Comparison of ENCODE assay signal across 11 mouse cellular contexts in the genomic region with DNA sequence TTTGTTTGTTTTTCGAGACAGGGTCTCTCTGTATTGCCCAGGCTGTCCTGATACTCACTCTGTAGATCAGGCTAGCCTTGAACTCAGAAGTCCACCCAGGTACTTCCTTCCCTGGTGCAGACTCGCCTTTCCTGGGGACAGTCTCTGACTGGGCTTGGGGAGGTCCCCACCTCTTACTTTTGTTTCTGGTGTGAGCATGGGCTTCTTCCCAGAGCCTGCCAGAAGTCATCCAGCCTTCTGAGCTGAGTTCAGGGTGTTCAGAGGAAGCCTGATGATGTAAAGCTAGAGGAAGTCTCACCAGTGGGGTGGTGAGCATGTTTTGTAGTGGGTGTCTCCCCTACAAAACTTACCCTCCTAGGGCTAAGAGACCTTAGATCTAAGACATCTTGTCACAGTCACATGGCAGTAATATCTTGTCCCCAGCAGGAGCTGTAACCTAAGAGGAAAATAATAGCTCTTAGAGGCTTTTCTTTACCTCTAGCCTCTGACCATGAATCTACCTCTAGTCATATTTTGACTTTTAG.
"Had no signal": no experiment of that assay in that cellular context is flagged by ENCODE, and none has a peak within 500 bp of the region (broad histone marks: within the 10 kb centered on the region; RNA-seq: fewer than 3 reads in every experiment).

No protein-coding gene starts in this region.

- H3K27me3 ChIP-seq: limb, embryonic 12.5 days; midbrain, embryonic 13.5 days; neural tube, embryonic 15.5 days had no signal

- H3K27ac ChIP-seq: kidney, postnatal 0 days; limb, embryonic 12.5 days; liver, embryonic 14.5 days; midbrain, embryonic 13.5 days; neural tube, embryonic 15.5 days had no signal

- H3K36me3 ChIP-seq: limb, embryonic 12.5 days; midbrain, embryonic 13.5 days; neural tube, embryonic 15.5 days had no signal

- ATAC-seq: lung, postnatal 0 days; midbrain, embryonic 13.5 days had no signal

- H3K4me3 ChIP-seq: limb, embryonic 12.5 days; midbrain, embryonic 13.5 days; neural tube, embryonic 15.5 days had no signal

- H3K9me3 ChIP-seq: limb, embryonic 12.5 days; midbrain, embryonic 13.5 days; neural tube, embryonic 15.5 days had no signal

- H3K4me1 ChIP-seq: limb, embryonic 12.5 days; midbrain, embryonic 13.5 days; neural tube, embryonic 15.5 days had no signal

- DNase-seq: kidney, adult 11 months; kidney, adult 9 months; layer of hippocampus, postnatal 36 days; lung, adult 2 months; lung, postnatal 36 days had no signal

- H3K9ac ChIP-seq: limb, embryonic 12.5 days; liver, embryonic 14.5 days; midbrain, embryonic 13.5 days; neural tube, embryonic 15.5 days had no signal

- H3K4me2 ChIP-seq: limb, embryonic 12.5 days; midbrain, embryonic 13.5 days; neural tube, embryonic 15.5 days had no signal
